Mouse (Mus musculus) cortical plate, adult 2 months (tissue): ENCODE measurements around the gene Cd300lg.

Source experiments
- CTCF ChIP-seq: fragments of 200-500 bp; IDR thresholded peaks from 2 replicates; pipeline ENCODE4 v1.5.1; 2011; ENCODE audit warnings: mild to moderate bottlenecking, control low read depth, low read length; ENCODE audit not compliant: insufficient read depth; ENCODE audit errors: extremely low read depth
- POLR2A ChIP-seq: fragments of 200-500 bp; IDR thresholded peaks from 2 replicates; pipeline ENCODE4 v1.6.1; 2011; ENCODE audit warnings: mild to moderate bottlenecking, low read length, control low read depth; ENCODE audit not compliant: insufficient read depth; ENCODE audit errors: extremely low read depth

DNA sequence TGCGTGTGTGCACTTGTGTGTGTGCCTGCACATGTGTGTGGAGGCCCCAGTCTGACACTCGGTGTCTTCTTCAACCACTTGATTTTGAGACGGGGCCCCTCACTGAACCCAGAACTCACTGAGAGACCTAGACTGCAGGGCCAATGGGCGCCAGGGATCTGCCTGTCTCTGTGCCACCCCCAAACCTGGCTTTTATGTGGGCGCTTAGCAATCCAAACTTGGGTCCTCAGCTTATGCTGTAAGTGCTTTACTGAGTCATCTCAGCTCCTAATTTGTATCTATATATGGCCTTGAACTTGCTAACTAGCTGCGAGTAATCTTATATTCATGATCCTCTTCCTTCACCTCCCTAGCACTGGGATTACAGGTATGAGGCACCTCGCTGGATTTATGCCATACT, 48.9 kb upstream of the Cd300lg start:
- TF ChIP-seq CTCF (no peak), POLR2A (no peak)
